Mouse (Mus musculus) cerebellum, adult 2 months (tissue): ENCODE data around the gene Pygm.

ENCODE experiments used
- CTCF ChIP-seq: fragments of 200-500 bp; IDR thresholded peaks from 2 replicates; pipeline ENCODE4 v1.5.1; 2011; ENCODE audit warnings: low read depth, mild to moderate bottlenecking, control low read depth, low read length, moderate library complexity, borderline replicate concordance; ENCODE audit not compliant: insufficient read depth
- POLR2A ChIP-seq: fragments of 200-500 bp; IDR thresholded peaks from 2 replicates; pipeline ENCODE4 v1.6.1; 2011; ENCODE audit warnings: low read length, control low read depth, borderline replicate concordance; ENCODE audit not compliant: insufficient read depth

DNA sequence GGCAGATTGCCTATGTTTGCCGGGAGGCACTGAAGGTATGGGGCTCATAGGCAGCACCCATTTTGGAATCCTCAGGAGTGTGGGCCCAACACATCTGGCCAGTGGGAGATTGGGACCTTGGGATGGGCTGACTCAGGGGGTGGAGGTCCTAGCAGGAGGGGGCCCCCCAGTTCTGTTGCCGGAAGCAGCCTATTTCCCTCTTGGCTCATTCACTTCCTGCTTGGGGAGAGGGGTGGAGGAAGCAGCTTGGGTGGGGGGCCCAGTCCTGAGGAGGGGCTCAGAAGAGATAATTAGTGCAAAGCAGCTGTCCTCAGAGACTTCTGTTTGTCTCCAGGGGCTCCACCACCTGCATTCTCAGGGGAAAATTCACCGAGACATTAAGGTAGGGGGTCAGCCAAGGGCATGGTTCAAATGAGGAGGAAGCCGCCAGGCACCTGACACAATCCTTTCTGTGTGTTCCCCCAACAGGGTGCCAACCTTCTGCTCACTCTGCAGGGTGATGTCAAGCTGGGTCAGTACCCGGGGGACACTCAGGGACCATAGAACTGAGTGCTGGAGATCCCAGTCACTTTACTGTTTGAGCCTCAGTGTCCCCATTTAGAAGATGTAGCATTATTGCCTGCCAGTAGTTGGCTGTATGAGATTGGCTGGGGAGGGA lies 41.8 kb upstream of the Pygm start:
- TF ChIP-seq CTCF, result no peak
- no peak for TF ChIP-seq POLR2A
